Mouse (Mus musculus): ENCODE measurements around the gene Cdc40. TPM values are rescaled to one million over a fixed set of nuclear protein-coding genes. Genes with fewer than 3 reads are reported as not detected.

The Cdc40 gene
- polyA plus RNA-seq (2014; fragmentation: Nextera tagmentation; extraction: Ambion mirVana) = 39.0 and 41.5 TPM in 2 replicates

GRCm38 (mm10) chr10:40882831-40883643 lies at the start of gene Cdc40, which contains the start of gene Wasf1:
Gene Cdc40 (minus strand): TSS chr10:40883311.
Gene Wasf1 (plus strand): TSS chr10:40883475.
- Histone ChIP-seq H3K4me1 (replicated peaks; ENCODE audit: control insufficient read depth, insufficient read depth, low read length) (no peaks in the 10 kb centered on the region), H3K27me3 (ENCODE audit: control insufficient read depth, insufficient read depth, low read length) (no peaks in the 10 kb centered on the region), H3K4me3 (ENCODE audit: low read depth, low read length) (peak within 1 kb of the TSS; percentile 95), H3K9me3 (ENCODE audit: control insufficient read depth, low read length) (no peaks in the 10 kb centered on the region), H3K4me2 (ENCODE audit: low read depth, low read length, severe bottlenecking) (peak within 1 kb of the TSS; percentile 57), H3K36me3 (ENCODE audit: control insufficient read depth, insufficient read depth, low read length) (no peaks in the 10 kb centered on the region), H3K9ac (ENCODE audit: low read length) (peak within 1 kb of the TSS; percentile 94), H3K27ac (ENCODE audit: low read depth, low read length) (peak within 1 kb of the TSS; percentile 96)
- ATAC-seq (replicated peaks; ENCODE audit: low FRiP score) (peak; percentile 97), DNase-seq (ENCODE audit: low spot score) (peak; percentile 98)
- WGBS = under 1% methylated on average over 44 of the region's 44 CpGs

DNA sequence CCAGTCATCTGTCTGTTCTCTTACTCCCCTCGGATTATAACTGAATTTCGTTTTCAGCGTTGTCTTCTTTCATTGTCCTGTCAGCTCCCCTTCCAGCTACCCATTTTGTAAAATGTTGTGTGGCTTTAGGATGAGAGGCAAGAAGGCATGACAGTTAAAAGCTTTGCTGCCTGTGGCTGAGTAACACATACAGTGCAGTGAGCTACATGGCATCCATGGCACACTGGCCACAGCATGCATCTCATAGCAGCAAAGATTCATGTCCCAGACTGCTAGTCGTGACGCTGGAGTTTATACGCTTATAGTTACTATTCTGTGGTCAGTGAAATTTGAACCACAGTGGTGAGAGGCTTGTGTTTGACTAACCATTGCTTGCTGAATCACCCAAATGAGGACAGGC lies 36.4 kb upstream of the Cdc40 start:
- WGBS = 87% methylated on average over 6 of the region's 6 CpGs

GRCm38 (mm10) chr10:40918669-40919440 lies 35.7 kb upstream of the Cdc40 start:
- Histone ChIP-seq H3K36me3 (ENCODE audit: control insufficient read depth, insufficient read depth, low read length) (no peaks in the 10 kb centered on the region), H3K27me3 (ENCODE audit: control insufficient read depth, insufficient read depth, low read length) (no peaks in the 10 kb centered on the region), H3K4me1 (replicated peaks; ENCODE audit: control insufficient read depth, insufficient read depth, low read length) (no peaks in the 10 kb centered on the region), H3K9ac (ENCODE audit: low read length) (no peak overlapping the region), H3K4me3 (ENCODE audit: low read depth, low read length) (no peak overlapping the region), H3K4me2 (ENCODE audit: low read depth, low read length, severe bottlenecking) (no peak overlapping the region), H3K9me3 (ENCODE audit: control insufficient read depth, low read length) (no peaks in the 10 kb centered on the region), H3K27ac (ENCODE audit: low read depth, low read length) (no peak overlapping the region)
- ATAC-seq (replicated peaks; ENCODE audit: low FRiP score) (no peak), DNase-seq (ENCODE audit: low spot score) (no peak)
- whole genome bisulfite sequencing = 91% methylated on average over 8 of the region's 8 CpGs

More for the DNA sequence above, 36.4 kb upstream of the Cdc40 start:
- Histone ChIP-seq H3K27ac (ENCODE audit: low read depth, low read length) (no peak overlapping the region), H3K4me3 (ENCODE audit: low read depth, low read length) (no peak overlapping the region), H3K36me3 (ENCODE audit: control insufficient read depth, insufficient read depth, low read length) (no peaks in the 10 kb centered on the region), H3K9ac (ENCODE audit: low read length) (no peak overlapping the region), H3K4me1 (replicated peaks; ENCODE audit: control insufficient read depth, insufficient read depth, low read length) (no peaks in the 10 kb centered on the region), H3K4me2 (ENCODE audit: low read depth, low read length, severe bottlenecking) (no peak overlapping the region), H3K9me3 (ENCODE audit: control insufficient read depth, low read length) (no peaks in the 10 kb centered on the region), H3K27me3 (ENCODE audit: control insufficient read depth, insufficient read depth, low read length) (no peaks in the 10 kb centered on the region)
- DNase-seq (ENCODE audit: low spot score) = no peak
- ATAC-seq (replicated peaks; ENCODE audit: low FRiP score) = no peak

DNA sequence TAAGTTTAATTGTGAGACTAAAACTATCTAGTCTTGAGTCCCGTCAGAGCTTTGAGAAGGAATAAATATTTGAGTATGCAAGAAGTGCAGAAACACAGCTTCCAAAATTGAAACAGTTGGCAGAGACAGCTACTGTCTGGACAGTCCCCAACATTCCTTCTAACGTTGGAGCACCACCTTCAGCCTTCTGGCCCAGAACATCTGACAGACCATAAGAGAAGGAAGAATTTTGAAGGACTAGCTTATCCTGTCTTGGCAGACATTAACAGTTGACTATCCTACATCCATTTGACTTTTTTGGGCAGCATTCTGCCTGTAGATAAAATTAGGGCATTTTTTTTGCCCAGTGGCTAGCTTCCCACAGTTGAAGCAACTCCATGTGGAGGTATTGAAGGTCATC lies 32.1 kb upstream of the Cdc40 start:
- 90% methylated on average over 2 of the region's 2 CpGs for WGBS
- no peaks in the 10 kb centered on the region for H3K9me3 ChIP-seq (ENCODE audit: control insufficient read depth, low read length)
- no peak for ATAC-seq (replicated peaks; ENCODE audit: low FRiP score)

DNA sequence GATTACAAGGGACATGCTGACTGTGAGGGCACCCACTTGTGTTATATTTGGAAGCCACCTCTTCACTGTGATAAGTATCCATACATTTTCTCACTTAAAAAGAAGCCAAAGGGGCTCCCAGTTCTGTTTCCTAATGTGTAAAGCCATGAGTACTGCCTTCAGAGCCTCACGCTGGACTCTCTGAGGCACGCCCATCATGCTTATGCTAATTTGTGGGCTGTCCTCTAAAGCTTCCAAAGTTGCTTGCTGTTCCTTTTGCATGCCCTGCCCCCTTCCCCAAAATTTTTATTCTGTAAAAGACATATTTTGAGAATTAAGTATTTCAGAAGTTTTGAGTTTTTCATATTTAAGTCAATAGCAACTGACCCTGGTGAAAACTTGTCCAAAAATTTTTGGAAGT lies 27.7 kb upstream of the Cdc40 start:
- ATAC-seq (replicated peaks; ENCODE audit: low FRiP score) = no peak
- DNase-seq (ENCODE audit: low spot score) = no peak
- Histone ChIP-seq H3K9ac (ENCODE audit: low read length) (no peak overlapping the region), H3K4me1 (replicated peaks; ENCODE audit: control insufficient read depth, insufficient read depth, low read length) (no peaks in the 10 kb centered on the region), H3K9me3 (ENCODE audit: control insufficient read depth, low read length) (no peaks in the 10 kb centered on the region), H3K4me3 (ENCODE audit: low read depth, low read length) (no peak overlapping the region), H3K27me3 (ENCODE audit: control insufficient read depth, insufficient read depth, low read length) (no peaks in the 10 kb centered on the region), H3K36me3 (ENCODE audit: control insufficient read depth, insufficient read depth, low read length) (no peaks in the 10 kb centered on the region), H3K27ac (ENCODE audit: low read depth, low read length) (no peak overlapping the region), H3K4me2 (ENCODE audit: low read depth, low read length, severe bottlenecking) (no peak overlapping the region)
- WGBS = 76% methylated on average over 2 of the region's 2 CpGs

More for the DNA sequence above, 32.1 kb upstream of the Cdc40 start:
- no peaks in the 10 kb centered on the region for H3K27me3 ChIP-seq (ENCODE audit: control insufficient read depth, insufficient read depth, low read length)
- no peak overlapping the region for H3K4me3 ChIP-seq (ENCODE audit: low read depth, low read length)
- H3K36me3 ChIP-seq (ENCODE audit: control insufficient read depth, insufficient read depth, low read length) = no peaks in the 10 kb centered on the region
- no peak for DNase-seq (ENCODE audit: low spot score)
- H3K27ac ChIP-seq (ENCODE audit: low read depth, low read length) = no peak overlapping the region
- H3K9ac ChIP-seq (ENCODE audit: low read length) = no peak overlapping the region
- no peaks in the 10 kb centered on the region for H3K4me1 ChIP-seq (replicated peaks; ENCODE audit: control insufficient read depth, insufficient read depth, low read length)
- H3K4me2 ChIP-seq (ENCODE audit: low read depth, low read length, severe bottlenecking) = no peak overlapping the region

GRCm38 (mm10) chr10:40908580-40908979 lies 25.5 kb upstream of the Cdc40 start:
- no peaks in the 10 kb centered on the region for H3K9me3 ChIP-seq (ENCODE audit: control insufficient read depth, low read length)
- H3K36me3 ChIP-seq (ENCODE audit: control insufficient read depth, insufficient read depth, low read length) = no peaks in the 10 kb centered on the region
- H3K27ac ChIP-seq (ENCODE audit: low read depth, low read length) = no peak overlapping the region
- no peak overlapping the region for H3K4me3 ChIP-seq (ENCODE audit: low read depth, low read length)
- 52% methylated on average over 2 of the region's 2 CpGs for WGBS
- no peaks in the 10 kb centered on the region for H3K27me3 ChIP-seq (ENCODE audit: control insufficient read depth, insufficient read depth, low read length)
- DNase-seq (ENCODE audit: low spot score) (no peak), ATAC-seq (replicated peaks; ENCODE audit: low FRiP score) (no peak)
- H3K9ac ChIP-seq (ENCODE audit: low read length) = no peak overlapping the region
- H3K4me1 ChIP-seq (replicated peaks; ENCODE audit: control insufficient read depth, insufficient read depth, low read length) = no peaks in the 10 kb centered on the region
- H3K4me2 ChIP-seq (ENCODE audit: low read depth, low read length, severe bottlenecking) = no peak overlapping the region

- H3K36me3 ChIP-seq (ENCODE audit: control insufficient read depth, insufficient read depth, low read length) = no peaks in the 10 kb centered on the region
- WGBS = 87% methylated on average over 7 of the region's 7 CpGs
- no peak overlapping the region for H3K4me2 ChIP-seq (ENCODE audit: low read depth, low read length, severe bottlenecking)
- no peak overlapping the region for H3K4me3 ChIP-seq (ENCODE audit: low read depth, low read length)
- H3K27me3 ChIP-seq (ENCODE audit: control insufficient read depth, insufficient read depth, low read length) = no peaks in the 10 kb centered on the region
- H3K4me1 ChIP-seq (replicated peaks; ENCODE audit: control insufficient read depth, insufficient read depth, low read length) = no peaks in the 10 kb centered on the region
- H3K9ac ChIP-seq (ENCODE audit: low read length) = no peak overlapping the region
- no peak for DNase-seq (ENCODE audit: low spot score)
- no peaks in the 10 kb centered on the region for H3K9me3 ChIP-seq (ENCODE audit: control insufficient read depth, low read length)
- ATAC-seq (replicated peaks; ENCODE audit: low FRiP score) = no peak
- no peak overlapping the region for H3K27ac ChIP-seq (ENCODE audit: low read depth, low read length)
Measured at GRCm38 (mm10) chr10:40906802-40907201, 23.7 kb upstream of the Cdc40 start.

- WGBS = 97% methylated on average over 1 of the region's 1 CpGs
- ATAC-seq (replicated peaks; ENCODE audit: low FRiP score) = no peak
- H3K4me2 ChIP-seq (ENCODE audit: low read depth, low read length, severe bottlenecking) = no peak overlapping the region
Measured at GRCm38 (mm10) chr10:40906131-40906530, 23.0 kb upstream of the Cdc40 start.

More at GRCm38 (mm10) chr10:40906131-40906530, 23.0 kb upstream of the Cdc40 start:
- Histone ChIP-seq H3K27me3 (ENCODE audit: control insufficient read depth, insufficient read depth, low read length) (no peaks in the 10 kb centered on the region), H3K4me1 (replicated peaks; ENCODE audit: control insufficient read depth, insufficient read depth, low read length) (no peaks in the 10 kb centered on the region), H3K36me3 (ENCODE audit: control insufficient read depth, insufficient read depth, low read length) (no peaks in the 10 kb centered on the region), H3K27ac (ENCODE audit: low read depth, low read length) (no peak overlapping the region), H3K9me3 (ENCODE audit: control insufficient read depth, low read length) (no peaks in the 10 kb centered on the region), H3K4me3 (ENCODE audit: low read depth, low read length) (no peak overlapping the region), H3K9ac (ENCODE audit: low read length) (no peak overlapping the region)
- no peak for DNase-seq (ENCODE audit: low spot score)

All from forebrain, embryonic 11.5 days (tissue).